Mouse (Mus musculus) T-helper 17 cell (primary cell): ENCODE results near the gene Psd.

ENCODE experiments used
- in situ Hi-C, 2 experiments: fragments of 300-600 bp; cut with MboI, MseI; formaldehyde crosslinking; loops; 1 replicate in 1 of 2; 2 replicates in 1 of 2; pipeline ENCODE4 v1.15.1; 2025; ENCODE audit warnings: high pct_unique_total_duplicates in 2 of 2

Gene Psd

GRCm38 (mm10) chr19:46326756-46327305 lies at the start of gene Psd:
Psd (minus strand) TSS chr19:46327156.
- in situ Hi-C loops = no loop called here

- in situ Hi-C loops = loop anchor here in 1 of 2 experiments (10.0 kb wide), 1 partner anchor 1441 kb away; the partner anchor contains the start of gene Slf2
These were observed 48.9 kb upstream of the Psd start for GRCm38 (mm10) chr19:46375891-46376290.

- in situ Hi-C loops = loop anchor here in 1 of 2 experiments (10.0 kb wide), 1 partner anchor 1441 kb away; the partner anchor contains the start of gene Slf2
These were observed 48.5 kb upstream of the Psd start for GRCm38 (mm10) chr19:46375489-46375888.

GRCm38 (mm10) chr19:46374477-46375088 lies 47.6 kb upstream of the Psd start:
- in situ Hi-C loops = loop anchor here in 1 of 2 experiments (5.0 to 10.0 kb wide), 2 partner anchors 42 to 1440 kb away; partner anchors contain the start of gene Slf2

GRCm38 (mm10) chr19:46369204-46369603 lies 42.2 kb upstream of the Psd start:
- in situ Hi-C loops = no loop called here

- in situ Hi-C loops = no loop called here
These were observed 41.0 kb upstream of the Psd start for GRCm38 (mm10) chr19:46367798-46368590.

- in situ Hi-C loops = no loop called here
These were observed 36.5 kb upstream of the Psd start for GRCm38 (mm10) chr19:46363294-46364009.

- in situ Hi-C loops = no loop called here
These were observed 35.1 kb upstream of the Psd start for GRCm38 (mm10) chr19:46362104-46362503.

GRCm38 (mm10) chr19:46358381-46358780 lies 31.4 kb upstream of the Psd start:
- in situ Hi-C loops = no loop called here

GRCm38 (mm10) chr19:46357344-46358280 lies 30.7 kb upstream of the Psd start:
- in situ Hi-C loops = no loop called here

GRCm38 (mm10) chr19:46356701-46357138 lies 29.8 kb upstream of the Psd start:
- in situ Hi-C loops = no loop called here

- in situ Hi-C loops = no loop called here
These were observed 23.4 kb upstream of the Psd start, which contains the start of gene 2310034G01Rik for GRCm38 (mm10) chr19:46350168-46350932. 2310034G01Rik (minus strand) TSS chr19:46350302.

- in situ Hi-C loops = no loop called here
These were observed 22.6 kb upstream of the Psd start for GRCm38 (mm10) chr19:46349550-46349949.

GRCm38 (mm10) chr19:46348761-46349458 lies 22.0 kb upstream of the Psd start:
- in situ Hi-C loops = no loop called here

- in situ Hi-C loops = no loop called here
These were observed 21.1 kb upstream of the Psd start for GRCm38 (mm10) chr19:46347936-46348668.

GRCm38 (mm10) chr19:46347146-46347545 lies 20.2 kb upstream of the Psd start:
- in situ Hi-C loops = no loop called here

- in situ Hi-C loops = no loop called here
These were observed 17.9 kb upstream of the Psd start for GRCm38 (mm10) chr19:46344710-46345419.
